Mouse (Mus musculus): ENCODE data around the gene Lypd5.

Gene Lypd5

DNA sequence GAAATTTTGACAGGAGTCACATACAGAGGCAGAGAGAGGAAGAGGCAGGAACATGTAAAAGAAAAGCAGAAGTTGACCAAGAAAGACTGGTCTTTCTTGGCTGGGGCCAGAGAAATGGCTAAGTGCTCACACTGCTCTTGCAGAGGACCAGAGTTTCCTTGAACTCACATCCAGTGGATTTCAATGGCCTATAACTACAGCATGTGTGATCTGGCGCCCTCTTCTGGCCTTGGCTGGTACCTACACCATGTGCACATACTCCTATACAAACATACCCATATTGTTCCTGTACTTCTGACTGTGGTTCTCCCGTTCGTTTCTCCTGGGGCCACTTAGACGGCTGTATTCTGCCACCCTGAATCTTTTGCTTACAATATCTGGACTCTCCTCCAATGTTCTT, 12.0 kb downstream of the Lypd5 start:
- peak in 1 of 2 experiments; percentile 8 for DNase-seq

DNA sequence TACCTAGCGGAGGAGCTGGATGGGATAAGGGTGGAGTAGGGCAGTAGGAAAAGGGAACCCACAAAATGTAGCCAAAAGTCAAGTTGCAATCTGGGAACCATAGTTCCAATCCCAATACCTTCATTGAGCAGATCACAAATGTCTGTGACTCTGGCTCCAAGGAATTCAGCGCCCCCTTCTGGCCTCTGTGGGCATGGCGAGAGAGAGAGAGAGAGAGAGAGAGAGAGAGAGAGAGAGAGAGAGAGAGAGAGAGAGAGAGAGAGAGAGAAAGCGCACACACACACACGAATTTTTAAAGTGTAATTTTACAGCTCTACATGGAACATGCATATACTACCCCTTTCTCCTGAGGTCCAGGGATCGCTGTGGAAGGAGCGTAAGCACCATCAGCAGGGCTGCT, 14.2 kb downstream of the Lypd5 start:
- peak; percentile 67 to 69 for DNase-seq

DNA sequence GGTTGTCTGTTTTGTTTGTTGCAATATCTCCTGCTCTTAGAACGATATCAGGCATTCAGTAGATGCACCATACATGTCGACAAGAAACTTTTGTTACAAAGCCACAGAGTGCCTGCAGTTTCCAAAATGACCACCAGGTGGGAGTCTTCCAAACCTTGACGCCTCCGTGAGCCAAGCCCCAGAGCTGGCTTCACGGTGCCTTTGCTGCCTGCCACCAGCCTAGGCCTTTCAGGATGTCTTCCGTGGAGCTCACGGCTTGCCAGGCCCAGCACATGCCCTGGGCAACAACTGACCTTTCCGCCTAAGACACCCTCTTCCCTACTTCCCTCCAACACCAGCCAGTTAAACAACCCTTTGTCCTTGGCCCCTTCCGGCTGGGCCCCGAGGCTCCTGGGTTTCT, 15.8 kb downstream of the Lypd5 start:
- DNase-seq = peak; percentile 88 to 92

DNA sequence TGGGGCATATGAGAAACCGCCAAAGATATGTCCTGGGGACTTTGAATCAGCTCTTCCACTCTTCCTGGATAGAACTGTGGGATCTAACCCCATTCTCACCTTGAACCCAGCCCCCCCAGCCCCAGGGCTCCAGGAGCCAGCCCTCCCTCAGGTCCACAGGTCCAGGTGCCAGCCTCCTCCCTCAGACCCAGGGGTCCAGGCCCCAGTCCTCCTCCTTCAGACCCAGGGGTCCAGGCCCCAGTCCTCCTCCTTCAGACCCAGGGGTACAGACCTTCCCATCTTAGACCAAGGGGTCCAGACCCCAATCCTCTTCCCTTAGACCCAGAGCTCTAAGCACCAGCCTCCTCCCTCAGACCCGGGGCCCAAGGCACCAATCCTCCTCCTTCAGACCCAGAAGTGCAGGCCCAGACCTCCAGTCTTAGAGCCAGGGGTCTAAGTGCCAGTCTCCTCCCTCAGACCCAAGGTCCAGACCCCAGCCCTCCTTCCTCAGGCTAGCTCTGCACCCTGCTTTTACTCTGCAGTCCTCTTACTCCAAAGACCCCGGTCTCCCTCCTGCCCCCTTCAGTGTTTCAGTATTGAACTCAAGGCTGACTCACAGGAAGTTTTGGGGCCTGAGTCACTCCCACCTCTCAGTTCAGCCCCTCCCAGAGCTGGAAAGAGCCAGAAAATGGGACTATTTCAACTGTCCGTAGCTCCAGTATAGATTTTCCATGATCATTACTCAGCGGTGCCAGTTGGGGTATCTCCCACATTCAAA, 16.4 kb downstream of the Lypd5 start:
- DNase-seq = peak in 1 of 2 experiments; percentile 9

DNA sequence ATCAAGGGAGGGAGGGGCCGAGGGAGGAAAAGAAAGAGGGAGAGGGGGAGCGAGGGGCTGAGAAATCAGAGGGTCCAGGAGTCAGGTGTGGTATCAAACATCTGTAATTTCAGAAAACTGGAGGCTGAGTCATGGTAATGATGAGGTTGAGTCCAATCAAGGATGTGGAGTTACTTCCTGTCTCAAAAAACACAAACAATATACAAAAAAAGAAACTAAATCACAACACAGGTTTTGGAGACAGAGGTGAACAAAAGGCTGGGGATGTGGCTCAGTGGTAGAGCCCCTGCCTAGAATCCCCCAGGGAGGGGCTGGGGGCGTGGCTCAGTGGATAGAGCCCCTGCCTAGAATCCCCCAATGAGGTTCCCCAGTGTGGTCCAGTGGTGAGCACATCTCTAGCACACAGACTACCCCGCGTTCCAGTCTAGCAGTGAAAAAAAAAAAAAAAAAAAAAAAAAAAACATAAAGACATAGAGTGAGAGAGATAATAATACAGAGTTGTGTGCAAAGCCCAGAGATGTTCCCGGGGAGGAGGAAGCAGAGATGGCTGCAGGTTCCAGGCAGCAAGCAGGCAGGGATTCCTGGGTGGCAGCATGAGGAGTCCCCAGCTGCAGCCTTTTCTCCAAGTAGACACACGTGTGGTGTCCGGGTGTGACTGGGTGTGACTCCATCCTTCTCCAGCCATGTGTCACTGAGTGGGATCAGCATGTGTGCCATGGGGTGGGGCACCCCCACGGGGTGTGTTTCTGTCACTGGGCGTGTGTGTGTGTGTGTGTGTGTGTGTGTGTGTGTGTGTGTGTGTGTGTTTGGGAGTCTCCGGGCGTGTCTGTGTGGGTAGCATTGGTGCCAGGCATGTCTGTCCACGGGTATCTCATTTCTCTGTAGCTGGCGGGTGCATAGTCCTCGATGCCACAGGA, 18.0 kb downstream of the Lypd5 start:
- no peak for DNase-seq

DNA sequence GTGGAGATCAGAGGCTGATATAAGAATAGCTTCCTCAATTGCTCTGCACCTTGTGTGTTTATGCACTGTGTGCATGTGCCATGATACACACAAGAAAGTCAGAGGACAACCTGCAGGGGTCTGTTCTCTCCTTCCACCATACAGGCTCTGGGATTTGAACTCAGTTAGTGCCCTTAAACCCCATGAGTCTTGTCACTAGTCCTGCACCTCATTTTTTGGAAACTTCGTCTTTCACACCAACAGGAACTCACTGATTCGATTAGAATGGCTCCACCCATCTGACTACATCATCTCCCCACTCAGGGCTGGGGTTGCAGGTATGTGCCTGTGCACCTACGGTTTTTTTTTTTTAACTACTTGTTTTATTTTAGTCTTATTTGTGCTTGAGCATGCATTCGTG, 19.2 kb downstream of the Lypd5 start:
- no peak for DNase-seq

DNA sequence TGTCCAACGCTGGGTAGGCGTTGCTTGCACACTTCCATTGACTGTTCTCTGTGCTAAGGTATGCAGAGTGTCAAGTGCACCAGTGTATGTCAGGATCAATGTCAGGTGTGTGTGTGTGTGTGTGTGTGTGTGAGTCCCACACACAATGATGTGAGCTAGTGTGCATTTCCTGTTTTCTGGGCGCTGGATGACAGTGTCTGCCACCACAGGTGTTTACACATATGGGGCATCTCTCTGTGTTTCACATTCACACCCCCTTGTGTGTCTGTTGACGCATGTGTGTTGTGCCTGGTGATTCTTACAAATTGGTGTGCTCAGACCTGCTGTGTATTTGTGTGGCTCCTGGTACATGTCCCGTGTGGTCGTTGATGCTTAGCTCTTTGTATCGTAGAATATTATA, 19.9 kb downstream of the Lypd5 start:
- peak; percentile 27 to 57 for DNase-seq

DNA sequence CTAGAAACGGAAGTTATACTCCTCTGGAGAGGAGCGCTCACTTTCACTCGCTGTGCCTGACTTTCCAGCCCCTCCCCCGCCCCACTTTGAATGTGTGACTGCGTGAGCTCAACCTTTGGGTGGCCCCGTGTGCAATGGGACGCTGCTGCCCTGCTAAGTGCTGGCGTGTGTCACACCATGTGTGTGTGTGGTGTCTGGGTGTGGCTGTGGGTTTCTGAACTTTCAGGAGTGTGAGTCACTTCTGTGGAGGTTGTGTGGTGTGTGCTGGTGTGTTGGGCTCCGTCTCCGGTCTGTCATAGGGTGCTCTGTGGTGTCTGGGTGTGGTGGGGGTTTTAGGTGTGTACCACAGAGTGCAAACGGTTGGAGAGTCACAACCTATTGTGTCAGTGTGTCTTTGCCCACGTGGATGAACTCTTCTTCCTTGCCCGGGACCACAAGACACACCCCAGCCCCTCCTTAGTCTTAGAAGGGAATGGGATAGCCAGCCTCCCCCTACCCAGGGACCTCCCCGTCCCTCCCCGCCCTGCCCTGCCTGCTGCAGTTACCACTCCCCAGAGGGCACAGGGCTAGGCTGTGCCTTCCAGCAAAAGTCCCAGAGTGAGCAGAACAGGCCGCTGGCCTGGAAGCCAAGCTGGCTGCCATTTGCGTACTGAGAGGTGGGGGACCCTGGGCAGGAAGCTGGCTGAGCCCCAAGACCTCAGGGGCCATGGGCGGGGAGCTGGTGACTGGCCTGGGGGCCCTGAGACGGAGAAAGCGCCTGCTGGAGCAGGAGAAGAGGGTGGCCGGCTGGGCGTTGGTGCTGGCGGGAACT, 20.9 kb downstream of the Lypd5 start, which contains the start of gene Kcnn4:
Gene Kcnn4, plus strand, starts transcription at position 533 of the 811 bp plus-strand sequence.
- peak; percentile 81 to 84 for DNase-seq

DNA sequence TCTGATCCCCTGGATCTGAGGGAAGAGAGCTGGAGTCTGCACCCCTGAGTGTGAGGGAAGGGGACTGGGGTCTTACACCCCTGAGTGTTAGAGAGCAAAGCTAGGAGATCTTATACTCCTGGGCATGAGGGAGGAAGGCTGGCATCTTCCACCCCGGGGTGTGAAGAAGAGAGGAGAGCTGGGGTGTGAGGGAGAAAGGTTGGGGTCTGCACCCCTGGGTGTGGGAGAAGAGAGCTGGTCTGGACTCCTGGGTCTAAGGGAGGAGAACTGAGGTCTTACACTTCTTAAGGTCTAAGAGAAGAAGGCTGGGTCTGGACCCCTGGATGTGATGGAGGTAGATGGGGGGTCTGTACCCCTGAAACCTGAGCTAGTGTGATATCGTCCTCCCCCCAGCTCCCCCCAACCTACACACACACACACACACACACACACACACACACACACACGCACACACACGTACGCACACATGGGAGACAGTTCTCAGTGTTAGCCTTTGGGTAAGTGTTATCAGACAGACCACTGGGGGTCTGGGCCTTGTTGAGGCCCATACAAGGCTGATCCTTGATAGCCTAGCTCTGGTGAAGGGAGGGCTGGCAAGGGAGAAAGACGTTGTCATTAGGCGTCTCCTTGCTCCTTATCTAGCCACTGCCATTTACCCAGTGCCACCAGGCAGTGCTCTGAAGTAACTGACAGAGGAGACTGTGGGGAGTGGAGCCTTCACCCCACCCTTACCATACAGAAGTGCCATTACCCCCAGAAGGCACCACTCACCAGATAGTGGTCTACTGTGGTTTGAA, 22.2 kb downstream of the Lypd5 start:
- DNase-seq = peak; percentile 55 to 58

DNA sequence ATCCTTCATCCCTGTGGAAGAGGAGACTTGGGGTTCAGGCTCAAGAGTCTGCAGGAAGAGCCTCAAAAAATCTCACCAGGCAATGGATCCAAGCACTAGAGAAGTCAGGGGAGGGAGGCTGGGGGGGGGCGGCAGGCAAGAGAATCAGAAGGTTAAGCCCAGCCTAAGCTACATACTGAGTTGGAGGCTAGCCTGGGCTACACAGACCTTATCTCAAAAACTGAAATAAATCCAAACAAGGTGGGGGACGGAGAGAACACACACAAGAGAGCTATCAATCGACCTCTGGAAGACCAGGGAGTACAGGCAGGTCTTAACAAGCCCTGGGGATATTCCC, 22.8 kb downstream of the Lypd5 start:
- DNase-seq = no peak

DNA sequence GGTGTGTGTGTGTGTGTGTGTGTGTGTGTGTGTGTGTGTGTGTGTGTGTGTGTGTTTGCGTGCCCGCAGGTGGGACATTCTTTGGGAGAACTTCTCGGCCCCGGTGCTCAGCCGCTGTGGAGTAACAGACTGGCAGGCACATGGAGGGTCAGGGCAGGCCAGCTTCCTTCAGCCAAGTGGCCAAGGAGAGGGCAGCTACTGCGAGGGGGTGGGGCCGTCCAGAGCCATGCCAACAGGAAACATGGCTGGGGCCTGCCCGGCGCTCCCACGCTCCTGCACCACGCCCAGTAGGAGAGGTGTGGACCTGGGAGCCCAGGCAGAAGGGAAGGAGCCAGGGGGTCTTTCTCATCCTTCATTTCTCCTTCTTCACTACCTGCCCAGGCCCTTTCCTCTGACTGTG, 23.3 kb downstream of the Lypd5 start:
- peak; percentile 50 to 60 for DNase-seq

DNA sequence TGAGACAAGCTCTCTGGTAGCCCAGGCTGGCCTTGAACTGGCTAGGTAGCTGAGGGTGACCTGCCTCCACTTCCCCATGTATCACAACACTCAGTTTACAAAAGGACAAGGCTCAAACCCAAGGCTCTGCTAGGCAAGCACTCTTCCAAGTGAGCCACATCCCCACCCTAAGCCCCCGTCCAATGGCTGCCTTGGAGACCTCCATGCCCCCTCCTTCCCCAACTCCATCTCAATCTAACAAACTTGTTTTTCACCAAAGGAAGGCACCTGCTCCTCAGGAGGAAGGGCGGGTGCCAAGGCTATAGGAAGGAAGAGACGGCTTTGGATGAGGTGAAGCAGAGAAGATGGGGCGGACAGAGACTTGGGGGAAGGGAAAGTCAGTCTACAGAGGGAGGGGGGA, 23.8 kb downstream of the Lypd5 start:
- peak; percentile 60 to 68 for DNase-seq

DNA sequence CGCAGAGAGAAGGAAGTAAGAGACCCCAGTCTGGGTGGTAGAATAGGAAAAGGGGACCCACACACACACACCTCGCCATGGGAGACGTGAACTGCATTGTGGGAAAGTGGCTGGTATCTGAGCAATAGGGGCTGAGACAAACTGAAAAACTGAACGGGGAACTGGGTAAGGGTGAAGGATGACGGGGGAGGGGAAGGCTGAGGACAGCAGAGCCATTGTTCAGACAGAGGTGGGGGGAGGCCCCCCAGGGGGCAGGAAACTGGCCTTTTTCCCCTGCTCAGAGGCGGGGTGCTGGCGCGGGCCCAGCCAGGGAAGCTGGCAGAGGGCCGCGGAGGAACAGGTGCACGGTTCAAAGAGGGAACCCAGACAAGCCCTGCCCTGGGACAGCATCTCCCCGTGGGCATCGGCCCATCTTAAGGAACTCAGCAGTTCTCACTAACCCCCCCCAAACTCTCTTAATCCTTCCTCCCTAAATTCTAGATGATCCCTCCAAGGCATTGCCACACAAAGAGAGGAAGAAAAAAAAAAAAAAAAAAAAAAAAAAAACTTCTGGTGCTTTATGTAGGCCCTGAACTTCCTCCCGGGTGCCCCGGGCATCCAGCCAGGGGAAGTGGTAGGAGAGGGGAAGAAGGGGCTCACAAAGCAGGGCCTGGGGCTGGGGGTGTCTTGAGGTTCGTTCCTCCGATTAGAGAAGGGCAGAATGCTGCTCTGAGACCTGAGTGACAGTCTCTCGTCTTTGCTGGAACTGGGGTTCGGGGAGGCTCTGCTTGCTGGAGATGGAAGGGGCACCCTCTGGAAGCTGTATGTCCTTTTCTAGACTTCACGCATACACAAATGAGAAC, 24.8 kb downstream of the Lypd5 start:
- DNase-seq = peak; percentile 88 to 94

DNA sequence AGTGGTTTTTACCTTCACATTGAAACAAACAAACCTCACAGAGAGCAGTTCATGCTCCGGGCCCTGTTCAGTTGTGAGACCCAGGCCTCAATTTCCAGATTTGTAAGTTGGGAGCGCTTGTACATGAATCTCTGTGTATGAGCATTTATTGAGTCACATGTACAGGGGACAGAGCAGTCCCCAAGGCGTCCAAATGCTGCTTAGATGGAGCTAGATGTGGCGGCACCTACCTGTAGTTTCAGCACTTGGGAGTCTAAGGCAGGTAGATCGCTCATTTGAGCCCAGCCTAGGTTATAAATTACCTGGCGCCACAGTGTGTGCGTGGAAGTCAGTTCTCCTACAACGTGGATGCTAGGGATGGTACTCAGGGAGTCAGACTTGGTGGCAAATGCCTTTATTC, 27.5 kb downstream of the Lypd5 start:
- DNase-seq = no peak

DNA sequence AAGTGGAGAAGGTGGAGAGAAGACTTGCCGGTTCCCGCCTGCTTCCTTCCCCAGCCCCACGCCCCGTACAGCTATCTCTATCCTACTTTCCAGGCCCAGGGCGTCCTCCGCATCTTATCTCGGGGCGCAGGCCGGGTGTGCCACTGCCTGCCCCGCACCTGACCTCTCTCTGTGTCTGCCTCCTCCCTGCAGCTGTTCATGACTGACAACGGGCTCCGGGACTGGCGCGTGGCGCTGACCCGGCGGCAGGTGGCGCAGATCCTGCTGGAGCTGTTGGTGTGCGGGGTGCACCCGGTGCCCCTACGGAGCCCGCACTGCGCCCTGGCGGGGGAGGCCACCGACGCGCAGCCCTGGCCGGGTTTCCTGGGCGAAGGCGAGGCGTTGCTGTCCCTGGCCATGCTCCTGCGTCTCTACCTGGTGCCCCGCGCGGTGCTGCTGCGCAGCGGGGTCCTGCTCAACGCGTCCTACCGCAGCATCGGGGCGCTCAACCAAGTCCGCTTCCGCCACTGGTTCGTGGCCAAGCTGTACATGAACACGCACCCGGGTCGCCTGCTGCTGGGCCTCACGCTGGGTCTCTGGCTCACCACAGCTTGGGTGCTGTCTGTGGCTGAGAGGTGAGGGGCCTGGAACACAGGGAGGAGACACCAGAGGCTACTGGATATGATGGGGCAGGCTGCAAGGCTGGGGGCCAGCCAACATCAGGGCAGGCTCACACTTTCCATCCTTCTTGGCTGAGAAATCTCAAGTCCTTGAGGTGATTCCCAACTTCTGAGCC, 28.3 kb downstream of the Lypd5 start:
- peak; percentile 84 to 90 for DNase-seq

DNA sequence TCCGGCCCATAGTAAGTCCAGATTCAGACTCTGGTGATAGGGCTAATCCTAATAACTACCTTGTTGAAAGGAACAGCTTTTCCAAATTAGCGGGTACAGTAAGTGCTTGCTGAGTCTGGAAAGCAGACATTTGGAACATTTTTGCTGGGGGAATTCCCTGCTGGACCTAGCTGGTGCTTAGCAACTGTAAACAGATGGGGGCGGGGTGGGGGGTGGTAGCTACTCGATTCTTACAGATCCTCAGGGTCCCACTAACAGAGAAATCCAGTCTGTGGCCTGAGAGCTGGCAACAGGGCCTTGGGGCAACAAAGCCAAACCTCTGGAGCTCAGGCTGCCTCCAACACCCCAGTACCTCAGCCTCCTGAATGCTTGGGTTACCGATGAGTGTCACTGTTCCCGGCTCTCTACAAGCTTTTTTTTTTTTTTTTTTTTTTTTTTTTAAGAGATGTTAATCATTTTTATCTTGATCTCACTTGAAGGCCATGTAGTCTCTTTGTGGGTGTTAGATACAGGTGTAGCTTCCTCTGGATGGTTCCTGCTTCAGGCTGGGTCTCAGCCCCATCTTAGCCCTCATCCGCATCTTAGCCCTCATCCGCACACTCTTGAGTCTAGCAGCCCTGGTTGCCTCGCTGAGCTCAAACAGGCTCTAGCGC, 29.2 kb downstream of the Lypd5 start:
- peak; percentile 52 to 72 for DNase-seq

DNA sequence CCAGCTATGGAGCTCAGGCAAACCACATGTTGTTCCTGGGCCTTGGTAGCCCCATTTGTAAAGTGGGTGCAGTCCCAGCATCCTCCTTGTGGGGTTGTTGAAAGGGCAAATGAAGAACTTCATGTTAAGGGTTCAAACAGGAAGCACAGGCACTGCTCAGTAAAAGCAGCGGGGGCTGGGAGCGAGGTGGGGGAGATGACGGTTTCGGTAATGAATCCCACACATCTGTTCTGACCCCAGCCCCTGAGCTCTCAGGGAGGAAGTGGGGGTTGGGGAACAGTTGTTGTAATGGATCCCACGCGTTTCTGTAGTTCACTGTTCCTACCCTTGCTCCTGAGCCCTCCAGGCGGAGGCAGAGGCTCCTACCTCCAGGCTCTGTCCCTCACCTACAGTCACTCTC, 30.9 kb downstream of the Lypd5 start:
- DNase-seq = peak; percentile 83 to 91

DNA sequence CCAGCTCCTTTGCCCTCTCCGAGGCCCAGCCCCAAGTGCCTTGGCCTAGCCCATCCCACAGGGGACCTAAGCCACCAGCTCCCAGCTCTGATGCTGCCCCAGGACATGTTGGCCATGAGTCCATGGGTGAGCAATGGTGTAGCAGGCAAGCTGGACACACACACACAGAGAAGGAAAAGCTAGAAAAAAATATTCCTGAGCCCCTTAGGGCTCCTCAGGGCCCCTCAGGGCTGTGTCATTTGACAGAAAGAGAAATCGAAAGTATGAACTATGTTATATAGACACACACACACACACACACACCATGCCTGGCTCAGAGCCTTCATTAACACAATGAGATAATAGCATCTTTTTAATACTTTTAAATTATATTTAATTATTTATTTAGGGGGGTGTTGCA, 31.4 kb downstream of the Lypd5 start:
- no peak for DNase-seq

DNA sequence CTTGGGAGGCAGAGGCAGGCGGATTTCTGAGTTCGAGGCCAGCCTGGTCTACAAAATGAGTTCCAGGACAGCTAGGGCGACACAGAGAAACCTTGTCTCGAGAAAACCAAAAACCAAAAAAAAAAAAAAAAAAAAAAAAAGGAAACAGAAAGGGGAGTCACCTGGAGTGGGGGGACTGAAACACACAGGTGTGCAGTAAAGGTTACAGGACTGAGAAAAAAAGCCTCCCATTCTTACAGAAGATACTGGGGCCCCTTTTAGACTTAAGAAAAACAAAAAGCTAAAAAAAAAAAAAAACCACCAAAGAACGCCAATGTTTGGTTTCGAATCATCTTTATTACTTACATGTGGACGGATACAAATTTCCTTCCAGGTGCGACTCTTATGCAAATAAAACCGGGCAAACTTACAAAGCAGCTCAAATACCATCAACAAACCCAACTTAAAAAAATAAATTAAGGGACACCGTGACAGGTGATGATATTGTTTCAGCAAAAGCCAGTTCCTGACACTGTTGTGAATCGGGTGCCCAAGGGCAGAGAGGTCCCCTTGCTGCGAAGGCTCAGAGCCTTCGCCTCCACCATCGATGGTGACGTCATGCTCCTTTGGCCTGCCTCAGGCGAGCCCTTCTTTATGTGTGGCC, 33.9 kb downstream of the Lypd5 start:
- no peak for DNase-seq
